Mouse (Mus musculus): ENCODE measurements at regions not wholly inside any gene's neighbourhood (a gene's known extent, or its start where the extent isn't known, plus 50 kb on each side); places are given as distances from the start of the nearest gene placed in this dataset.

DNA sequence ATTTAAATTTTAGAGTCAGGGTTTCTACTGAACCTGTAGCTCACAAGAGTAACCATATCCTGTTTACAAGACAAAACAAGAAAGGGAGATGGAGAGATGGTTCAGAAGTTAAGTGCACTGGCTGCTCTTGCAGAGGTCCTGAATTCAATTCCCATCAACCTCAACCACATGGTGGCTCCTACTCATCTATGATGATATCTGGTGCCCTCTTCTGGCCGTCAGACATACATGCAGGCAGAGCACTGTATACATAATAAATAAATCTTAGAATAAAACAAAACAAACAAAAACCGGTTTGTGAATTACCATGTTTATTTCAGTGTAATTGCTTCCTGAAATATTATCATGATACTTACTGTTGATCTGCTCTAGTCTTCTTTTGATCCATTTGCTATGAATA, 845.4 kb downstream of the Pcdh18 start:
- DNase-seq (ENCODE audit: low spot score) = no peak

DNA sequence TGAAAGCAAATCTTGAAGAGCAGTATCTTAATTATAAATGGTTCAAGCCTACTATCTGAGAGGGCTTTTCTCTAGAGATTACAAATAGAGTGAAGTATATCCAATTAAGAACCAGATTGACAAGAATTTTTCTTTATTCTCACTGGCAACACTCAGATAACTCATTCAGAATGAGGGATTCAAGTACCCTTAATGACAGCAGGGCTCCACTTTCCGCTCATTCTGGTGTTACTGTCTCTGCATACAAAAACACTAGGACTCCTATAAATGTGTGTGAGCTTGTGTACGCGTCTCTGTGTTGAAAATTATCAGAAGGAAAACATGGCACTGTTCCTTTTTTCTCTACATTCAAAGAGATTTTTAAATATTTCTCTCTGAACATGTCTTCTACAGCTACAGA, 866.7 kb downstream of the Pcdh18 start:
- no peak for DNase-seq (ENCODE audit: low spot score)

DNA sequence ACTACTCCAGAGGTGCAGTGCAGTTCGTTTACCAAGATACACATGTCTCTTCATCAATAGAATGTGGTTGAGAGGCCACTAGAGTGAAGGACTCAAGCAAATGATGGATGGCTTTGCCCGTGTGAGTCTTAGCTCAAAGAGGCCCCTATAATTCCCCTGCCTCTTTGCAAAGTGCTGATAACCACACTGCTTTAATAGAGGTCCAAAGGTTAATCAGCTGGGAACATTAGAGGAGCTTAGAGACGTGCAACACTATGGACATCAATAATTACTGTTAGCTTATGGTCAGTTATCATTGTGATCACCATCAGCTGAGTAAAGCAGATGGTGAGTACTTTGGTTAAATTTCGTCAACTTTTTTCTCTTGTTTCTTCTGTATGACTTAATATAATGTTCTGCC, 869.2 kb downstream of the Pcdh18 start:
- no peak for DNase-seq (ENCODE audit: low spot score)

DNA sequence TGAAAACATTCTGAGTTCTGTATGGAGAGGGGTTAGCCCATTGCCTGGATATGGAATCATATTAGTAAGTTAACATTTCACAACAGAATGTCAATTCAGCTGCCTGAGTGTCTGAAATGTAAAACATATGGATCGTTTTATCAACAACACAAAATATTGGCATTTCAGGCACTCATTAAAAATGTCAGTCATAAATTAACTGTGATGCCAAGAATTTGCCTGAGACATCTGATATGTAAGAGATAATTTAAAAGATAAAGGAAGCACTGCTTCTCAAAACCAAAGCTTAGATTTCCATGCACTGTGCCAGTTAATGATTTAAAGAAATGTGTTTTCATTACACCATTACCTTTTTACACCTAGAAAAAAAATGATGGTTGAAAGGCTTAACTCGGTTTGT, 887.6 kb downstream of the Pcdh18 start:
- DNase-seq (ENCODE audit: low spot score) = no peak

DNA sequence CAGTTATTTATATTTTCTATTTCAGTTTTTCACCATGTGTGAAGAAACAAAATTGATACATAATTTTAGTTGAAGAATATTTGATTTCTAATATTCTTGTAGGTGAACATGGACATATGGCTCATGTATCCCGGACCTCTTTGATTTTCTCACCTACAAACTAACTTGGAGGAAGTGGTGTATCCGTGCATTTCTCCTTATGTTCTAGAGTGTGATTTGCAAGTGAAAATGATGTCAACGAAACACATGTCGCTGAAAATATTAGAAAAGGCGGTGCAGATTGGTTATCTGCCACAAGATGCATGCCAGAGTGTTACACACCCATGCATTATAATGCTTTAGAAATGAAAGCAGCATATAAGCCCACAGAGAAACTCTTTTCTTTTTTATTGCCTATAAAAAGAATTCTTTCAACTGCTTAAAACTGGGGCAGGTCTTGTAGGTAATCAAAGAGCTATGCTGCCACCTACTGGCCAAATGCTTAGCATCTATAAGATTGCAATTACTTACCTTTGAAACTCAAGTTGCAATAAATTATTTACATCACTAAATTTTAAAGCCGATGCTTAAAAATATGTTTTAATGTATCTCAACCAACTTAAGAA, 911.0 kb downstream of the Pcdh18 start:
- peak; percentile 16 for DNase-seq (ENCODE audit: low spot score)

DNA sequence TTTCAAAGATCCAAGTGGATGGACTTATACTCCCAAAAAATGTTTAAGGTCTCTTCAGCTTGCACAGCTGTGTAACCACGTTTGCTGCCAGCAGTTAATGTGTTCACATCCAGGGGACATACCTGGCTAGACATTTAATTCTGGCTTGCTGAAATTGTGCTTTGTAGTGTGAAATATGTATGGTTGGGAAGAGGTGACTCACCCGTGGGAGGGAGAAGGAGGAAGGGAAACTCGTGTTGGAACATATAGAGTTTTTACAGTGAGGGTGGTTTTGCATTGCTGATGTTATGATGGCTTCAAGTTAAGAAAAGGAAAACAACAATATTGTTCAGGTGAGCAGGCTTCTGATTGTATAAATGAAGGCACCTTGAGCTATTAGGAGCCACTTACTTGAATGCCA, 916.4 kb downstream of the Pcdh18 start:
- no peak for DNase-seq (ENCODE audit: low spot score)

DNA sequence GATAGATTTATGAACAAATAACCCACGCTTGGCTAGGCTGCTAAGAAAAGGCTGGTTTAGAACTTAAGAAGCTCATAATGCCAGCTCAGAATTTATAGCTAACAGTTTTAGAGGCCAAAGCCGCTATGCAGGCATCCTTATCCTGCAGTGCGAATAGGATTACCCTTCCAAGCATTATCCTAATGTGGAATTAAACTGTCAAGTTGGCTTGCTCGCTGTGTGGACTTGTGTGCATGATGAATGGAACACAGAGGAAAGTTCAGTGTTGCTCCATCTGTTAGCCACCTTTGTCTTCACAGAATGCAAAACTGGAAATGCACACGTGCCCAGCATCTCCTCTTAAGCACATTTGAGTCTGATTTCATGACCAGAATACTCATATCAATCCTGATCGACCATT, 933.8 kb downstream of the Pcdh18 start:
- no peak for DNase-seq (ENCODE audit: low spot score)

DNA sequence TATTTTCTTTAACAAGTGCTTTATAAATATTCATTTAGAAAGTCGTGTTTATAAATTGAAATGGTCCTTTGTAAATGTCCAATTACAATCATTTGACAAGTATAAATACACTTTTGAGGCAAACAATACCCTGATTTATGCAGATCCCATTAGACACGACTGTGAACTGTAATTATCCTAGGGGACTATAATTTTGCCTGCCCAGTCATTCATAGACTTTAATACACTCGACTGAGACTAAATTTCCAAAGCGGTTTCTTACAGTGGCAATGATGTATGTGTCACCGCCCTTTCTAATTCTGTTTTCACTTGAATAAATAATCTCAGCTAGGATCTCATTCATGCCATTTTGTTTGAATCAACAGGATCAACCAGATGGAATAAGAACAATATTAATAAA, 952.7 kb downstream of the Pcdh18 start:
- no peak for DNase-seq (ENCODE audit: low spot score)

DNA sequence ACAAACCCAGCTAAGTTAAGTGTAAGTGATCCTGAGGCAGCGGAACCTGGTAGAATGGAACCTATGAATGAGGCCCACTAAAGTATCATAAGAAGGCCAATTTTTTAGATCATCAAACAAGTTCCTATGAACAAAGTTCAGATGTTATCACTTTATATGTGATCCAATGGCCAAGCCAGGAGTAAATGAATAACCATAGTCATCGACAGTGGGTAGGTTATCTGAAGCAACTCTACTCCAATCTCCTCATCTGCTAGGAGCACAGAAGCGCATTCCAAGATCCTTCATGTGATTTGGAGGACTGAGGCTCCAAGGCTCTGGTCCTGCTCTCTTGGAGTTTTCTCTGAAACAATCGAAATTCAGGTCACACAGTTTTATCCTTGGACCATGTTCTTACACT, 985.4 kb downstream of the Pcdh18 start:
- DNase-seq (ENCODE audit: low spot score) = no peak
